Mouse (Mus musculus) MEL (cell line): ENCODE results near the gene Camta2. TPM values are rescaled to one million over a fixed set of nuclear protein-coding genes. Genes with fewer than 3 reads are reported as not detected.
A peak's percentile ranks its signal among the peaks of the same experiment; 100 is the strongest.

Source experiments
- DNase-seq: peaks from one replicate; pipeline ENCODE4 v3.0.0; 2011; ENCODE audit warnings: low read depth, low spot score
- H3K27ac ChIP-seq: 2 replicates; pipeline ENCODE4 v1.5.1; 2012; ENCODE audit warnings: low read depth, mild to moderate bottlenecking, control low read depth, low read length, moderate library complexity; ENCODE audit not compliant: control insufficient read depth
- H3K27me3 ChIP-seq, 2 experiments: fragments of 150-350 bp in 1 of 2; sonication (generic) in 1 of 2; 2 replicates each; pipeline ENCODE4 v1.6.1; 2012; ENCODE audit warnings: low read length in 2 of 2, mild to moderate bottlenecking in 2 of 2, improper control_type of control experiment in 1 of 2, moderate library complexity in 1 of 2; ENCODE audit not compliant: insufficient read depth in 2 of 2, control insufficient read depth in 1 of 2
- H3K36me3 ChIP-seq, 2 experiments: 2 replicates each; pipeline ENCODE4 v1.6.1; 2012 to 2014; ENCODE audit warnings: low read length in 2 of 2, improper control_type of control experiment in 1 of 2, inconsistent platforms in 1 of 2, mild to moderate bottlenecking in 1 of 2; ENCODE audit not compliant: insufficient read depth in 2 of 2, control insufficient read depth in 1 of 2
- H3K4me1 ChIP-seq, 2 experiments: fragments of 150-350 bp in 1 of 2; sonication (generic) in 1 of 2; 2 replicates each; pipeline ENCODE4 v1.6.1; 2012; ENCODE audit warnings: low read length in 2 of 2, improper control_type of control experiment in 1 of 2, mild to moderate bottlenecking in 1 of 2; ENCODE audit not compliant: insufficient read depth in 2 of 2, control insufficient read depth in 1 of 2
- H3K4me3 ChIP-seq, 2 experiments: fragments of 150-350 bp in 1 of 2; sonication (generic) in 1 of 2; 2 replicates each; pipeline ENCODE4 v1.5.1; 2012; ENCODE audit warnings: low read depth in 2 of 2, low read length in 2 of 2, mild to moderate bottlenecking in 2 of 2, moderate library complexity in 2 of 2, control low read depth in 1 of 2, improper control_type of control experiment in 1 of 2; ENCODE audit not compliant: control insufficient read depth in 1 of 2, insufficient read depth in 1 of 2
- H3K79me2 ChIP-seq: 2 replicates; pipeline ENCODE4 v1.6.1; 2012; ENCODE audit warnings: mild to moderate bottlenecking, low read length, moderate library complexity; ENCODE audit not compliant: control insufficient read depth, poor library complexity, insufficient read depth
- H3K9ac ChIP-seq: 2 replicates; pipeline ENCODE4 v1.6.1; 2012; ENCODE audit warnings: low read depth, mild to moderate bottlenecking, control low read depth, low read length, moderate library complexity; ENCODE audit not compliant: control insufficient read depth, poor library complexity, severe bottlenecking
- H3K9me3 ChIP-seq: fragments of 150-350 bp; sonication (generic); replicated peaks from 2 replicates; pipeline ENCODE4 v1.6.1; 2012; ENCODE audit warnings: mild to moderate bottlenecking, low read length, improper control_type of control experiment, moderate library complexity; ENCODE audit not compliant: insufficient read depth
- BHLHE40 ChIP-seq: IDR thresholded peaks from 2 replicates; pipeline ENCODE4 v1.6.1; 2012; ENCODE audit warnings: low read depth, mild to moderate bottlenecking, inconsistent platforms, low read length, improper control_type of control experiment, borderline replicate concordance
- CHD1 ChIP-seq: IDR thresholded peaks from 2 replicates; pipeline ENCODE4 v1.6.1; 2012; ENCODE audit warnings: low read depth, mild to moderate bottlenecking, inconsistent platforms, low read length, improper control_type of control experiment
- CTCF ChIP-seq, 3 experiments: IDR thresholded peaks in 2 of 3; conservative IDR thresholded peaks in 1 of 3; 2 replicates each; pipeline ENCODE4 v1.5.1; 2011 to 2012; ENCODE audit warnings: low read length in 3 of 3, low read depth in 2 of 3, mild to moderate bottlenecking in 2 of 3, improper control_type of control experiment in 1 of 3, inconsistent platforms in 1 of 3, mixed read lengths in 1 of 3, moderate library complexity in 1 of 3; ENCODE audit not compliant: control insufficient read depth in 1 of 3, insufficient read depth in 1 of 3, poor library complexity in 1 of 3, severe bottlenecking in 1 of 3
- E2F4 ChIP-seq: IDR thresholded peaks from 2 replicates; pipeline ENCODE4 v1.6.1; 2011; ENCODE audit warnings: low read depth, low read length, improper control_type of control experiment, borderline replicate concordance
- ELF1 ChIP-seq: IDR thresholded peaks from 2 replicates; pipeline ENCODE4 v1.6.1; 2014; ENCODE audit warnings: low read depth, mild to moderate bottlenecking, inconsistent platforms, low read length, improper control_type of control experiment, moderate library complexity
- ETS1 ChIP-seq: IDR thresholded peaks from 2 replicates; pipeline ENCODE4 v1.6.1; 2012; ENCODE audit warnings: low read depth, mild to moderate bottlenecking, inconsistent platforms, low read length, improper control_type of control experiment, moderate library complexity
- GATA1 ChIP-seq: IDR thresholded peaks from 2 replicates; pipeline ENCODE4 v1.6.1; 2011; ENCODE audit warnings: low read depth, low read length, improper control_type of control experiment
- HCFC1 ChIP-seq: IDR thresholded peaks from 2 replicates; pipeline ENCODE4 v1.6.1; 2012; ENCODE audit warnings: low read depth, mild to moderate bottlenecking, inconsistent platforms, low read length, improper control_type of control experiment, moderate library complexity
- JUND ChIP-seq: IDR thresholded peaks from 2 replicates; pipeline ENCODE4 v1.6.1; 2011; ENCODE audit warnings: low read depth, mild to moderate bottlenecking, improper control_type of control experiment, low read length
- KAT2A ChIP-seq: conservative IDR thresholded peaks from 2 replicates; pipeline ENCODE4 v1.6.1; 2012; ENCODE audit warnings: low read depth, low read length, improper control_type of control experiment, inconsistent platforms
- MAFK ChIP-seq: IDR thresholded peaks from 2 replicates; pipeline ENCODE4 v1.6.1; 2011; ENCODE audit warnings: low read depth, mild to moderate bottlenecking, low read length, improper control_type of control experiment, borderline replicate concordance
- MAX ChIP-seq: IDR thresholded peaks from 2 replicates; pipeline ENCODE4 v1.6.1; 2011; ENCODE audit warnings: low read length, improper control_type of control experiment
- MAZ ChIP-seq: IDR thresholded peaks from 2 replicates; pipeline ENCODE4 v1.6.1; 2012; ENCODE audit warnings: low read depth, mild to moderate bottlenecking, inconsistent platforms, low read length, improper control_type of control experiment
- MEF2A ChIP-seq: IDR thresholded peaks from 2 replicates; pipeline ENCODE4 v1.6.1; 2014; ENCODE audit warnings: low read depth, mild to moderate bottlenecking, inconsistent platforms, low read length, improper control_type of control experiment; ENCODE audit not compliant: poor library complexity, insufficient replicate concordance, severe bottlenecking; ENCODE audit errors: extremely low read depth
- MYB ChIP-seq: IDR thresholded peaks from 2 replicates; pipeline ENCODE4 v1.6.1; 2011; ENCODE audit warnings: mild to moderate bottlenecking, low read depth, low read length, improper control_type of control experiment
- NRF1 ChIP-seq: IDR thresholded peaks from 2 replicates; pipeline ENCODE4 v1.6.1; 2014; ENCODE audit warnings: low read depth, mild to moderate bottlenecking, inconsistent platforms, low read length, improper control_type of control experiment, moderate library complexity; ENCODE audit not compliant: poor library complexity, insufficient read depth, severe bottlenecking
- POLR2A ChIP-seq, 2 experiments: IDR thresholded peaks; 2 replicates each; pipeline ENCODE4 v1.6.1; 2011 to 2012; ENCODE audit warnings: low read length in 2 of 2, mild to moderate bottlenecking in 2 of 2, control low read depth in 1 of 2, improper control_type of control experiment in 1 of 2, low read depth in 1 of 2, moderate library complexity in 1 of 2; ENCODE audit not compliant: control insufficient read depth in 1 of 2, insufficient read depth in 1 of 2, poor library complexity in 1 of 2
- POLR2AphosphoS2 ChIP-seq: IDR thresholded peaks from 2 replicates; pipeline ENCODE4 v1.6.1; 2011; ENCODE audit warnings: low read length, improper control_type of control experiment
- POLR2AphosphoS5 ChIP-seq: IDR thresholded peaks from 2 replicates; pipeline ENCODE4 v1.6.1; 2012; ENCODE audit warnings: low read depth, borderline replicate concordance, mild to moderate bottlenecking, inconsistent platforms, low read length, moderate library complexity, mixed read lengths
- RAD21 ChIP-seq: IDR thresholded peaks from 2 replicates; pipeline ENCODE4 v1.6.1; 2011; ENCODE audit warnings: mild to moderate bottlenecking, low read depth, low read length, improper control_type of control experiment
- RCOR1 ChIP-seq: IDR thresholded peaks from 2 replicates; pipeline ENCODE4 v1.6.1; 2012; ENCODE audit warnings: low read depth, mild to moderate bottlenecking, inconsistent platforms, low read length, improper control_type of control experiment
- SIN3A ChIP-seq: IDR thresholded peaks from 2 replicates; pipeline ENCODE4 v1.6.1; 2012; ENCODE audit warnings: low read length, improper control_type of control experiment, inconsistent platforms
- SMC3 ChIP-seq: IDR thresholded peaks from 2 replicates; pipeline ENCODE4 v1.6.1; 2011; ENCODE audit warnings: low read depth, low read length, improper control_type of control experiment
- TAL1 ChIP-seq: IDR thresholded peaks from 2 replicates; pipeline ENCODE4 v1.6.1; 2012; ENCODE audit warnings: mild to moderate bottlenecking, inconsistent platforms, low read length, moderate library complexity, mixed read lengths
- TBP ChIP-seq: IDR thresholded peaks from 2 replicates; pipeline ENCODE4 v1.8.0; 2011; ENCODE audit warnings: low read depth, low read length, improper control_type of control experiment
- TCF12 ChIP-seq: IDR thresholded peaks from 2 replicates; pipeline ENCODE4 v1.6.1; 2014; ENCODE audit warnings: low read depth, mild to moderate bottlenecking, inconsistent platforms, low read length, improper control_type of control experiment, moderate library complexity
- USF1 ChIP-seq: IDR thresholded peaks from 2 replicates; pipeline ENCODE4 v1.6.1; 2014; ENCODE audit warnings: low read depth, mild to moderate bottlenecking, inconsistent platforms, low read length, improper control_type of control experiment, moderate library complexity
- USF2 ChIP-seq, 2 experiments: IDR thresholded peaks; 2 replicates each; pipeline ENCODE4 v1.6.1; 2011 to 2012; ENCODE audit warnings: improper control_type of control experiment in 2 of 2, low read length in 2 of 2, borderline replicate concordance in 1 of 2, inconsistent platforms in 1 of 2, low read depth in 1 of 2, mild to moderate bottlenecking in 1 of 2; ENCODE audit not compliant: insufficient read depth in 1 of 2
- ZMIZ1 ChIP-seq: IDR thresholded peaks from 2 replicates; pipeline ENCODE4 v1.6.1; 2012; ENCODE audit warnings: low read depth, mild to moderate bottlenecking, inconsistent platforms, low read length, improper control_type of control experiment, moderate library complexity
- ZNF384 ChIP-seq: IDR thresholded peaks from 2 replicates; pipeline ENCODE4 v1.6.1; 2012; ENCODE audit warnings: low read depth, mild to moderate bottlenecking, inconsistent platforms, low read length, improper control_type of control experiment
- polyA plus RNA-seq, 2 experiments: library from polyadenylated mRNA; stranded (reverse) in 1 of 2; unstranded in 1 of 2; fragments of >175 nt in 1 of 2; fragments of >200 nt in 1 of 2; gene quantifications; 2 replicates each; pipeline versions ENCODE4 v1.2.1 to v1.2.4; 2012; ENCODE audit warnings: low replicate concordance in 2 of 2, low read depth in 1 of 2; ENCODE audit not compliant: insufficient read length in 2 of 2, insufficient read depth in 1 of 2, missing spikeins in 1 of 2
- total RNA-seq: library from RNA; depleted of rRNA; stranded (reverse); fragments of 300-350 nt; gene quantifications from 2 replicates; pipeline ENCODE4 v1.2.3, GENCODE M21; 2012

Camta2 gene
- total and polyA plus RNA-seq, 3 experiments = 1.9 to 15.0 TPM; not detected in 1

- TF ChIP-seq USF2 (IDR thresholded peaks at IDR 0.05; ENCODE audit: borderline replicate concordance in 1 of 2, insufficient read depth in 1 of 2, low read depth in 1 of 2, low read length in 2 of 2) (no peak), RAD21 (peak; percentile 39), POLR2AphosphoS2 (no peak)
Observed at GRCm38 (mm10) chr11:70669582-70670345, 18.1 kb downstream of the Camta2 start (continued).

- Histone ChIP-seq H3K4me3 (peak within 1 kb of the TSS; percentile 75 to 87), H3K4me1 (peaks cover 2 to 24% of the 10 kb centered on the region in 2 experiments; a peak in 3 of 4 replicates), H3K9ac (peak within 1 kb of the TSS; percentile 90), H3K27me3 (no peaks in the 10 kb centered on the region), H3K9me3 (no peaks in the 10 kb centered on the region), H3K36me3 (peaks cover 0 to 11% of the 10 kb centered on the region in 2 experiments; a peak in 2 of 4 replicates), H3K27ac (peak within 1 kb of the TSS; percentile 97), H3K79me2 (peaks cover 18% of the 10 kb centered on the region)
- peak; percentile 100 for DNase-seq
- peak; percentile 64; the same call in 1 of the 2 replicates for TF ChIP-seq GATA1
- TF ChIP-seq MAFK = no peak
- no peak for TF ChIP-seq ZNF384
- TF ChIP-seq USF1 = no peak
- TF ChIP-seq CHD1 = no peak
- TF ChIP-seq TBP = peak; percentile 92
- TF ChIP-seq POLR2AphosphoS5 = 0 out of 2 replicates have a peak, but pooled peaks have one; percentile 19
- peak; percentile 80 for TF ChIP-seq HCFC1
- peak; percentile 58; the same call in 1 of the 2 replicates for TF ChIP-seq KAT2A
- TF ChIP-seq JUND = no peak
- peak; percentile 55; the same call in 1 of the 2 replicates for TF ChIP-seq ETS1
- TF ChIP-seq RAD21 = no peak
- peak; percentile 49; the same call in 1 of the 2 replicates for TF ChIP-seq NRF1
- no peak for TF ChIP-seq MAX
- no peak for TF ChIP-seq TAL1
- no peak for TF ChIP-seq USF2 (IDR thresholded peaks at IDR 0.05; ENCODE audit: borderline replicate concordance in 1 of 2, insufficient read depth in 1 of 2, low read depth in 1 of 2, low read length in 2 of 2)
- no peak for TF ChIP-seq MEF2A
- TF ChIP-seq POLR2AphosphoS2 = peak; percentile 84
- no peak for TF ChIP-seq SMC3
- TF ChIP-seq E2F4 = 0 out of 2 replicates have a peak, but pooled peaks have one; percentile 27
- peak; percentile 51; the same call in 1 of the 2 replicates for TF ChIP-seq MAZ
- TF ChIP-seq BHLHE40 = no peak
- no peak for TF ChIP-seq MYB
- peak; percentile 57; the same call in 1 of the 2 replicates for TF ChIP-seq RCOR1
- peak; percentile 38 for TF ChIP-seq SIN3A
- TF ChIP-seq TCF12 = peak; percentile 67
- peak; percentile 69; the same call in 1 of the 2 replicates for TF ChIP-seq ZMIZ1
- peak; percentile 81 for TF ChIP-seq ELF1
- TF ChIP-seq CTCF (IDR thresholded peaks at IDR 0.05 in 2 of 3, conservative IDR thresholded peaks at IDR 0.05 in 1 of 3; ENCODE audit: control insufficient read depth in 1 of 3, insufficient read depth in 1 of 3, low read depth in 2 of 3, low read length in 3 of 3, poor library complexity in 1 of 3, severe bottlenecking in 1 of 3) = no peak
- peak; percentile 87 to 93 for TF ChIP-seq POLR2A (IDR thresholded peaks at IDR 0.05; ENCODE audit: control insufficient read depth in 1 of 2, insufficient read depth in 1 of 2, low read depth in 1 of 2, low read length in 2 of 2, poor library complexity in 1 of 2)
Observed at GRCm38 (mm10) chr11:70668771-70669505, 19.0 kb downstream of the Camta2 start, which contains the start of gene Spag7. TSS of gene Spag7 (minus strand) at chr11:70669416.
